Mouse (Mus musculus) heart, postnatal 4 days (tissue): Measurements from ENCODE around the gene Lrrtm3. TPM values are rescaled to one million over a fixed set of nuclear protein-coding genes. Genes with fewer than 3 reads are reported as not detected.

Experiments
- DNase-seq: peaks from one replicate; pipeline ENCODE4 v3.0.0; 2021
- total RNA-seq, 2 experiments: library from RNA; stranded (reverse); gene quantifications; 2 replicates each; pipeline ENCODE4 v1.2.3; 2021

Lrrtm3 gene
- total RNA-seq, 2 experiments from 2014 or later, result 0.14 to 0.36 TPM

DNA sequence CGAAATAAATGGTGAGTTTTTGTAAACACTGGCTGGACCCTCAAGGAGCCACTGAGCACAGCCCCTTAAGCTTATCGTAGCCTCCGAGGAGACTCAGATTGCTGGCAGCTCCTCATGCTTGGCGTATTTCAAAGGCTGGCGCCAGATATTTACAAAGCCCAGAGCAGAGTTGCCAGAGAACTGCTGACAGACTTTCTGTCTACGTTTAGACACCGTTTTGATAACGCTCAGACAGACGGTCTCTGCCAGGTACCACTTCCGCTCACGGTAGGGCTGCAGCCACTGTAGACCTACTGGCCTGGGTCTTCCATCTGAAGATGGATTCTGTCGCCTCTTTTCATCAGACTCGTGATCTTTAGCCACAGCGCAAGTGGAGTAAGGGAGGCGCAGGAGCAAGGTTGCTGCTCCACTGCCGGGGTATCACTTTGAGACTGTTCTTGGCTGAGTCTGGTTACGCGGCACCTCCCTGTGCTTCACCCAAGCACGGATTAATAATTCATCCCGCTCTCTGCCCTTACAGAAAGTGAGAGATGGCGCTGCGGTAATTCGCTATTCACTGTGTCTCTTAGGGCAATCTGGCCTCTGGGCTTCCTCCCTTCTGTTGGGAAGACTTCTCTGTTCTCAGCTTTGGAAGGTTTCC, 203.5 kb downstream of the Lrrtm3 start:
- DNase-seq, result peak; percentile 25

DNA sequence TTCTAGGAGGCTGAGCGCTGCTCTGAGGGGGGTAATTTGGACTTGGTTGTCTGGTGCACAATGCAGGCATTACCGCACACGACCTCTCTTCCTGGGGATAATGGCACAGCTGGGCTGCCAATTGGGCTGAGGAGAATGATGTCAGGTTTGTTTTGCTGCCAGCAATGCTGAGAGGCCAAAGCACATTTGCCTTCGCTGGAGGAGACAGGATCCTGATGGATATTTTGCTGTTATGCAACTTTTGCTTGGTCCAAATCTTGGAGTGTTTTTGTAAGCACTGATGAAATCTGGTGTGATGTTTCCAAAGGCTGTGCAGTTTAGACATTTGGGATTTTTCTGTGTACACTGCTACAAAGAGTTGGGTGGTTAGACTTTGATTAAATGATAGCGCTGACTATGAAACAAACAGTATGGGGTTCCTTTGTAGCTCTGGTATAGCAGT, 209.6 kb downstream of the Lrrtm3 start:
- peak; percentile 67 for DNase-seq

Other genes with a start within 250 kb of the Lrrtm3 start
- not detected for gene Gm10118, start 162.8 kb downstream of the Lrrtm3 start, total RNA-seq